Mouse (Mus musculus) MEL (cell line): ENCODE results near the gene Pmfbp1. TPM values are rescaled to one million over a fixed set of nuclear protein-coding genes. Genes with fewer than 3 reads are reported as not detected.

Source experiments
- DNase-seq: peaks from one replicate; pipeline ENCODE4 v3.0.0; 2011; ENCODE audit warnings: low read depth, low spot score
- H3K27ac ChIP-seq: 2 replicates; pipeline ENCODE4 v1.5.1; 2012; ENCODE audit warnings: low read depth, mild to moderate bottlenecking, control low read depth, low read length, moderate library complexity; ENCODE audit not compliant: control insufficient read depth
- H3K27me3 ChIP-seq, 2 experiments: fragments of 150-350 bp in 1 of 2; sonication (generic) in 1 of 2; 2 replicates each; pipeline ENCODE4 v1.6.1; 2012; ENCODE audit warnings: low read length in 2 of 2, mild to moderate bottlenecking in 2 of 2, improper control_type of control experiment in 1 of 2, moderate library complexity in 1 of 2; ENCODE audit not compliant: insufficient read depth in 2 of 2, control insufficient read depth in 1 of 2
- H3K36me3 ChIP-seq, 2 experiments: 2 replicates each; pipeline ENCODE4 v1.6.1; 2012 to 2014; ENCODE audit warnings: low read length in 2 of 2, improper control_type of control experiment in 1 of 2, inconsistent platforms in 1 of 2, mild to moderate bottlenecking in 1 of 2; ENCODE audit not compliant: insufficient read depth in 2 of 2, control insufficient read depth in 1 of 2
- H3K4me1 ChIP-seq, 2 experiments: fragments of 150-350 bp in 1 of 2; sonication (generic) in 1 of 2; 2 replicates each; pipeline ENCODE4 v1.6.1; 2012; ENCODE audit warnings: low read length in 2 of 2, improper control_type of control experiment in 1 of 2, mild to moderate bottlenecking in 1 of 2; ENCODE audit not compliant: insufficient read depth in 2 of 2, control insufficient read depth in 1 of 2
- H3K4me3 ChIP-seq, 2 experiments: fragments of 150-350 bp in 1 of 2; sonication (generic) in 1 of 2; 2 replicates each; pipeline ENCODE4 v1.5.1; 2012; ENCODE audit warnings: low read depth in 2 of 2, low read length in 2 of 2, mild to moderate bottlenecking in 2 of 2, moderate library complexity in 2 of 2, control low read depth in 1 of 2, improper control_type of control experiment in 1 of 2; ENCODE audit not compliant: control insufficient read depth in 1 of 2, insufficient read depth in 1 of 2
- H3K79me2 ChIP-seq: 2 replicates; pipeline ENCODE4 v1.6.1; 2012; ENCODE audit warnings: mild to moderate bottlenecking, low read length, moderate library complexity; ENCODE audit not compliant: control insufficient read depth, poor library complexity, insufficient read depth
- H3K9ac ChIP-seq: 2 replicates; pipeline ENCODE4 v1.6.1; 2012; ENCODE audit warnings: low read depth, mild to moderate bottlenecking, control low read depth, low read length, moderate library complexity; ENCODE audit not compliant: control insufficient read depth, poor library complexity, severe bottlenecking
- H3K9me3 ChIP-seq: fragments of 150-350 bp; sonication (generic); replicated peaks from 2 replicates; pipeline ENCODE4 v1.6.1; 2012; ENCODE audit warnings: mild to moderate bottlenecking, low read length, improper control_type of control experiment, moderate library complexity; ENCODE audit not compliant: insufficient read depth
- BHLHE40 ChIP-seq: IDR thresholded peaks from 2 replicates; pipeline ENCODE4 v1.6.1; 2012; ENCODE audit warnings: low read depth, mild to moderate bottlenecking, inconsistent platforms, low read length, improper control_type of control experiment, borderline replicate concordance
- CHD2 ChIP-seq: IDR thresholded peaks from 2 replicates; pipeline ENCODE4 v1.6.1; 2011; ENCODE audit warnings: low read length, improper control_type of control experiment
- CTCF ChIP-seq, 3 experiments: IDR thresholded peaks in 2 of 3; conservative IDR thresholded peaks in 1 of 3; 2 replicates each; pipeline ENCODE4 v1.5.1; 2011 to 2012; ENCODE audit warnings: low read length in 3 of 3, low read depth in 2 of 3, mild to moderate bottlenecking in 2 of 3, improper control_type of control experiment in 1 of 3, inconsistent platforms in 1 of 3, mixed read lengths in 1 of 3, moderate library complexity in 1 of 3; ENCODE audit not compliant: control insufficient read depth in 1 of 3, insufficient read depth in 1 of 3, poor library complexity in 1 of 3, severe bottlenecking in 1 of 3
- ETS1 ChIP-seq: IDR thresholded peaks from 2 replicates; pipeline ENCODE4 v1.6.1; 2012; ENCODE audit warnings: low read depth, mild to moderate bottlenecking, inconsistent platforms, low read length, improper control_type of control experiment, moderate library complexity
- GABPA ChIP-seq: IDR thresholded peaks from 2 replicates; pipeline ENCODE4 v1.6.1; 2012; ENCODE audit warnings: low read depth, mild to moderate bottlenecking, inconsistent platforms, low read length, improper control_type of control experiment, moderate library complexity
- GATA1 ChIP-seq: IDR thresholded peaks from 2 replicates; pipeline ENCODE4 v1.6.1; 2011; ENCODE audit warnings: low read depth, low read length, improper control_type of control experiment
- JUND ChIP-seq: IDR thresholded peaks from 2 replicates; pipeline ENCODE4 v1.6.1; 2011; ENCODE audit warnings: low read depth, mild to moderate bottlenecking, improper control_type of control experiment, low read length
- MAX ChIP-seq: IDR thresholded peaks from 2 replicates; pipeline ENCODE4 v1.6.1; 2011; ENCODE audit warnings: low read length, improper control_type of control experiment
- MAZ ChIP-seq: IDR thresholded peaks from 2 replicates; pipeline ENCODE4 v1.6.1; 2012; ENCODE audit warnings: low read depth, mild to moderate bottlenecking, inconsistent platforms, low read length, improper control_type of control experiment
- MEF2A ChIP-seq: IDR thresholded peaks from 2 replicates; pipeline ENCODE4 v1.6.1; 2014; ENCODE audit warnings: low read depth, mild to moderate bottlenecking, inconsistent platforms, low read length, improper control_type of control experiment; ENCODE audit not compliant: poor library complexity, insufficient replicate concordance, severe bottlenecking; ENCODE audit errors: extremely low read depth
- MXI1 ChIP-seq: IDR thresholded peaks from 2 replicates; pipeline ENCODE4 v1.6.1; 2011; ENCODE audit warnings: mild to moderate bottlenecking, low read depth, low read length, improper control_type of control experiment
- MYB ChIP-seq: IDR thresholded peaks from 2 replicates; pipeline ENCODE4 v1.6.1; 2011; ENCODE audit warnings: mild to moderate bottlenecking, low read depth, low read length, improper control_type of control experiment
- NELFE ChIP-seq: IDR thresholded peaks from 2 replicates; pipeline ENCODE4 v1.6.1; 2011; ENCODE audit warnings: low read depth, low read length, improper control_type of control experiment
- NRF1 ChIP-seq: IDR thresholded peaks from 2 replicates; pipeline ENCODE4 v1.6.1; 2014; ENCODE audit warnings: low read depth, mild to moderate bottlenecking, inconsistent platforms, low read length, improper control_type of control experiment, moderate library complexity; ENCODE audit not compliant: poor library complexity, insufficient read depth, severe bottlenecking
- POLR2A ChIP-seq, 2 experiments: IDR thresholded peaks; 2 replicates each; pipeline ENCODE4 v1.6.1; 2011 to 2012; ENCODE audit warnings: low read length in 2 of 2, mild to moderate bottlenecking in 2 of 2, control low read depth in 1 of 2, improper control_type of control experiment in 1 of 2, low read depth in 1 of 2, moderate library complexity in 1 of 2; ENCODE audit not compliant: control insufficient read depth in 1 of 2, insufficient read depth in 1 of 2, poor library complexity in 1 of 2
- POLR2AphosphoS5 ChIP-seq: IDR thresholded peaks from 2 replicates; pipeline ENCODE4 v1.6.1; 2012; ENCODE audit warnings: low read depth, borderline replicate concordance, mild to moderate bottlenecking, inconsistent platforms, low read length, moderate library complexity, mixed read lengths
- SIN3A ChIP-seq: IDR thresholded peaks from 2 replicates; pipeline ENCODE4 v1.6.1; 2012; ENCODE audit warnings: low read length, improper control_type of control experiment, inconsistent platforms
- TAL1 ChIP-seq: IDR thresholded peaks from 2 replicates; pipeline ENCODE4 v1.6.1; 2012; ENCODE audit warnings: mild to moderate bottlenecking, inconsistent platforms, low read length, moderate library complexity, mixed read lengths
- TBP ChIP-seq: IDR thresholded peaks from 2 replicates; pipeline ENCODE4 v1.8.0; 2011; ENCODE audit warnings: low read depth, low read length, improper control_type of control experiment
- TCF12 ChIP-seq: IDR thresholded peaks from 2 replicates; pipeline ENCODE4 v1.6.1; 2014; ENCODE audit warnings: low read depth, mild to moderate bottlenecking, inconsistent platforms, low read length, improper control_type of control experiment, moderate library complexity
- UBTF ChIP-seq: IDR thresholded peaks from 2 replicates; pipeline ENCODE4 v1.6.1; 2012; ENCODE audit warnings: low read depth, mild to moderate bottlenecking, inconsistent platforms, low read length, improper control_type of control experiment, moderate library complexity, borderline replicate concordance; ENCODE audit not compliant: insufficient read depth
- ZC3H11A ChIP-seq: IDR thresholded peaks from 2 replicates; pipeline ENCODE4 v1.6.1; 2012; ENCODE audit warnings: low read depth, mild to moderate bottlenecking, inconsistent platforms, low read length, improper control_type of control experiment
- ZNF384 ChIP-seq: IDR thresholded peaks from 2 replicates; pipeline ENCODE4 v1.6.1; 2012; ENCODE audit warnings: low read depth, mild to moderate bottlenecking, inconsistent platforms, low read length, improper control_type of control experiment
- polyA plus RNA-seq, 2 experiments: library from polyadenylated mRNA; stranded (reverse) in 1 of 2; unstranded in 1 of 2; fragments of >175 nt in 1 of 2; fragments of >200 nt in 1 of 2; gene quantifications; 2 replicates each; pipeline versions ENCODE4 v1.2.1 to v1.2.4; 2012; ENCODE audit warnings: low replicate concordance in 2 of 2, low read depth in 1 of 2; ENCODE audit not compliant: insufficient read length in 2 of 2, insufficient read depth in 1 of 2, missing spikeins in 1 of 2
- total RNA-seq: library from RNA; depleted of rRNA; stranded (reverse); fragments of 300-350 nt; gene quantifications from 2 replicates; pipeline ENCODE4 v1.2.3, GENCODE M21; 2012

Gene Pmfbp1
- total and polyA plus RNA-seq, 3 experiments: 0.23 to 0.40 TPM; not detected in 1

- no peak overlapping the region for H3K4me3 ChIP-seq
- no peaks in the 10 kb centered on the region for H3K9me3 ChIP-seq
- no peaks in the 10 kb centered on the region for H3K79me2 ChIP-seq
- no peak overlapping the region for H3K9ac ChIP-seq
- no peak for TF ChIP-seq JUND
- no peak for TF ChIP-seq POLR2A (IDR thresholded peaks at IDR 0.05; ENCODE audit: control insufficient read depth in 1 of 2, insufficient read depth in 1 of 2, low read depth in 1 of 2, low read length in 2 of 2, poor library complexity in 1 of 2)
- TF ChIP-seq CHD2: no peak
- no peak for TF ChIP-seq UBTF
- TF ChIP-seq ZC3H11A: no peak
- no peaks in the 10 kb centered on the region for H3K36me3 ChIP-seq
- DNase-seq: no peak
- no peaks in the 10 kb centered on the region for H3K27me3 ChIP-seq
- H3K27ac ChIP-seq: no peak overlapping the region
- H3K4me1 ChIP-seq: no peaks in the 10 kb centered on the region
Observed at GRCm38 (mm10) chr8:109451000-109451399, 42.8 kb upstream of the Pmfbp1 start.

- Histone ChIP-seq H3K9ac (no peak overlapping the region), H3K27me3 (no peaks in the 10 kb centered on the region), H3K9me3 (no peaks in the 10 kb centered on the region), H3K79me2 (no peaks in the 10 kb centered on the region), H3K27ac (no peak overlapping the region), H3K4me3 (no peak overlapping the region), H3K36me3 (no peaks in the 10 kb centered on the region), H3K4me1 (no peaks in the 10 kb centered on the region)
- TF ChIP-seq ETS1 (no peak), ZNF384 (no peak), MAZ (no peak), SIN3A (no peak), ZC3H11A (no peak), CTCF (IDR thresholded peaks at IDR 0.05 in 2 of 3, conservative IDR thresholded peaks at IDR 0.05 in 1 of 3; ENCODE audit: control insufficient read depth in 1 of 3, insufficient read depth in 1 of 3, low read depth in 2 of 3, low read length in 3 of 3, poor library complexity in 1 of 3, severe bottlenecking in 1 of 3) (no peak), MAX (no peak), GABPA (no peak), UBTF (no peak), POLR2AphosphoS5 (no peak), GATA1 (no peak), NRF1 (no peak), MYB (no peak), TCF12 (no peak), BHLHE40 (no peak), MXI1 (no peak), MEF2A (no peak), NELFE (no peak), TAL1 (no peak), TBP (no peak)
- DNase-seq: peak; percentile 5
Observed at GRCm38 (mm10) chr8:109455113-109455512, 38.7 kb upstream of the Pmfbp1 start.
